Mouse (Mus musculus): Measurements from ENCODE around the gene Egln3.

Egln3 gene

GRCm38 (mm10) chr12:54203656-54204045 lies at the start of gene Egln3:
TSS of gene Egln3 (minus strand) at chr12:54203860.
- DNase-seq, result peak; percentile 77 to 83

- DNase-seq, result no peak
Measured at GRCm38 (mm10) chr12:54253449-54253848, 49.8 kb upstream of the Egln3 start.

- DNase-seq, result no peak
Measured at GRCm38 (mm10) chr12:54251942-54252400, 48.3 kb upstream of the Egln3 start.

GRCm38 (mm10) chr12:54247835-54248234 lies 44.2 kb upstream of the Egln3 start:
- DNase-seq, result no peak

GRCm38 (mm10) chr12:54243158-54243557 lies 39.5 kb upstream of the Egln3 start:
- DNase-seq, result no peak

GRCm38 (mm10) chr12:54241976-54242375 lies 38.3 kb upstream of the Egln3 start:
- DNase-seq, result no peak

GRCm38 (mm10) chr12:54233794-54234193 lies 30.1 kb upstream of the Egln3 start:
- no peak for DNase-seq

- DNase-seq, result no peak
Measured at GRCm38 (mm10) chr12:54232996-54233603, 29.4 kb upstream of the Egln3 start.

- DNase-seq, result no peak
Measured at GRCm38 (mm10) chr12:54232456-54232855, 28.8 kb upstream of the Egln3 start.

GRCm38 (mm10) chr12:54227551-54227950 lies 23.9 kb upstream of the Egln3 start:
- DNase-seq, result no peak

- DNase-seq, result no peak
Measured at GRCm38 (mm10) chr12:54226341-54226740, 22.7 kb upstream of the Egln3 start.

- DNase-seq, result no peak
Measured at GRCm38 (mm10) chr12:54225610-54226009, 21.9 kb upstream of the Egln3 start.

GRCm38 (mm10) chr12:54225090-54225489 lies 21.4 kb upstream of the Egln3 start:
- DNase-seq, result no peak

- no peak for DNase-seq
Measured at GRCm38 (mm10) chr12:54222036-54222760, 18.5 kb upstream of the Egln3 start.

GRCm38 (mm10) chr12:54216673-54217072 lies 13.0 kb upstream of the Egln3 start:
- no peak for DNase-seq

- no peak for DNase-seq
Measured at GRCm38 (mm10) chr12:54214426-54214825, 10.8 kb upstream of the Egln3 start.

GRCm38 (mm10) chr12:54213871-54214270 lies 10.2 kb upstream of the Egln3 start:
- DNase-seq, result no peak

GRCm38 (mm10) chr12:54213230-54213629 lies 9.6 kb upstream of the Egln3 start:
- DNase-seq, result no peak

- DNase-seq, result no peak
Measured at GRCm38 (mm10) chr12:54209182-54209563, 5.5 kb upstream of the Egln3 start.

- DNase-seq, result no peak
Measured at GRCm38 (mm10) chr12:54208433-54209181, 4.9 kb upstream of the Egln3 start.

GRCm38 (mm10) chr12:54205731-54206130 lies 2.1 kb upstream of the Egln3 start:
- no peak for DNase-seq

GRCm38 (mm10) chr12:54205195-54205594 lies 1.5 kb upstream of the Egln3 start:
- peak; percentile 37 to 49 for DNase-seq

GRCm38 (mm10) chr12:54202765-54203655 lies 650 bp downstream of the Egln3 start:
- DNase-seq, result peak in 1 of 2 experiments; percentile 34

All from thymus, adult 18-20 months (tissue).